Mouse (Mus musculus): ENCODE results near the gene Jmjd6. TPM values are rescaled to one million over a fixed set of nuclear protein-coding genes. Genes with fewer than 3 reads are reported as not detected.

The Jmjd6 gene
- total RNA-seq, 4 experiments from 2014 or later: 17.7 to 27.2 (median 21.4) TPM

DNA sequence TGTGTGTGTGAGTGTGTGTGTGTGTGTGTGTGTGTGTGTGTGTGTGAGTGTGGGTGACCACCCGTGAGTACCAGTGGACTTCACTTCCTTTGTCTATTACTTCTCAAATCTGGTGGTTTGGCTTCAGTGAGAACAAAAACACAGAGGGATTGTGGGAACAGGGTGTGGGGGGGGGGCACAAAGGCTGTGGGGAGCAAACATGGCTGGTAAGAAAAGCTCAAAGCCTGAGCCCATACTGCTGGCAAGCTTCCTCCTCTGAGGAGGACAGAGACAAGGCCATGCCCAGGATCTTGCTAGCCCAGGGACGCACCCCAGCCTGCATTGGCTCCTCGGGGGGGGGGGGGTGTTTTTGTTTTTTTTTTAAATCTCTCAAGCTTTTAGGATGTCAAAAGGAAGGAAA is 35.7 kb downstream of the Jmjd6 start:
- DNase-seq (ENCODE audit: low spot score in 2 of 2): no peak

DNA sequence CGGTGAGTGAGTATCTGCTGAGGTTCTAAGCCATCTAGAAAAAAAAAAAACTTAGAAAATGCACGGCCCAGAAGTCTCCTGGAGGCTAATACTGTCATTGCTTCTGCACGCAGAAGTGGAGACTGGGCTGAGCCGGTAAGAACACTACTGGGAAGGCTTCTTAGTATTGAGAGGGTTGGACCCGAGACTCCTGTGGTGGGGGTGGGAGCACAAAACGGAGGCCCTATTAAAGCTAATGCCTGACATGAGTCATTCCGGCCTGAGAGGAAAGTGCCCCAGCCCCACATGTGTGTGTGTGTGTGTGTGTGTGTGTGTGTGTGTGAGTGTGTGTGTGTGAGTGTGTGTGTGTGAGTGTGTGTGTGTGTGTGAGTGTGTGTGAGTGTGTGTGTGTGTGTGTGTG is 36.1 kb downstream of the Jmjd6 start:
- DNase-seq (ENCODE audit: low spot score in 2 of 2): no peak

DNA sequence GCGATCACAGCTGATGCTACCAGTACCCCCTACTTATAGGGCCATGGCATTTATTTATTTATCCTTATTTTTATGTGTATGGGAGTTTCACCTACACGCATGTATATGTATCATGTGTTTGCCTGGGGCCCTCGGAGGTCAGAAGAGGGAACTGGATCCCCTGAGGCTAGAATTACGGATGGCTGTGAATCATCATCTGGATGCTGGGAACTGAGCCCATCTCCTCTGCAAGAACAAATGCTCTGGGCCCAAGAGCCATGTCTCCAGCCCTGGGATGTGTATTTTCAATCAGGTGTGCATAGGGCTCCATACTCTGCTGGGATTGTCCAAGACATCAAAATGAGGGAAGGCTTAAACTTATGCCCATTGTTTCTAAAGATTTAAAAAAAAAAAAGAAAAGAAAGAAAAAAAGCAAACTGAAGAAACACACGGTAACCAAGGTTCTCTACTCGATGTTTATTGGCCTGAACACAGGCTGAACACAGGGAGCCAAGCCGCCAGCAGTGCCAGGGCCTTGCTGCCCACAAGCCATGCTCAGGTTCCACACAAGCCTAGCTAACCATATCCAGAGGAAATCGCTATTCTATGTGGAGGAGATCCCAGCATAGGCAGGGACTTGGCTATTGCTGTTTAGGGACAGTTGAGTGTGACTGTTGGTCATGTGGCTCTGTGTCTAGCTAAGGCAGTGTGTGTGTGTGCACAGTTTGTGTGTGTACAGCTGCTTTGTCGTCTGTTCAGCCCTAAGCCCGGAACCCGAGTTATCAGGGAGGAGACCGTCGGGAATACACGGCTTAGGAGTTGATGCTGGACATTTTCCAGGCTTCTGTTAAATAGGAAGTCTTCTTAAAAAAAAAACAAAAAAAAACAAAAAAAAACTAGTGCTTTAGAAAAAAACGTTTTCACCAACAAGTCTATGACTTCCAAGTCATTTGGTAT is 36.8 kb downstream of the Jmjd6 start:
- no peak for DNase-seq (ENCODE audit: low spot score in 2 of 2)

DNA sequence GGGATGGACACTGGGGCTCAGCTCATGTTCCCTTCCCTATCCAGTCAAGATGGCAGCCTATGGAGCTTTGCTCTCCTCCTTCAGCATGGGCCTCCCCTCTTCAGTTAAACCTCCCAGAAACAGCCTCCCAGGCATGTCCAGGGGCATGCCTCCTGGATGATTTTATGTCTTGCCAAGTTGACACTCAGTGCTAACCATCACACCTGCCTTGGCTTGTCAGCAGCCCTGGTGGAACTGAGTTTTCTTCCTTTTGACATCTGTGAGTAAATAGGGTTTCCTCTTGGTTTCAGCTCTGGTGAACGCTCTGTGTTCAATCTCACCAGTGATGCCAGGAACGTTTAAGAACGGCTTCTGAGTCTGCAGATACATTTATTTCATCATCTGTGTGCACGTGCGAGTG is 40.5 kb downstream of the Jmjd6 start:
- no peak for DNase-seq (ENCODE audit: low spot score in 2 of 2)

DNA sequence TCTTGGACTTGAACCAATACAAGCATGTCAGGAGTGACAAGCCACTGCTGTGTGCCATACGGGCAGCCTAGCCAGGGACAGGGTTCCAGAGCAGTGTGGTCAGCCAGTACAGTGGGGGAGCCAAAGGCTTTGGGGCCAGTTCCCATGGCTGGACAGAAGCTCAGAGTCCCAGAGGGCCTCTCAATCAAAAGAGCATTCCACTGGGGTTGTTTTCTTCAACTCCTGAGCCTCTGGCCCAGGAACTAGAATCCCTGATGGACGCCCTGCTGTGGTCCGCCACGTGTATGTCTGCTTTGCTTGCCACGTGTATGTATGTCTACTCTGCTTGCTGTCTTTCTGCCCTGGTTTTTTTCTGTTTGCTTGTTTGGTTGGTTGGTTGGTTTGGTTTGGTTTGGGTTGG is 42.1 kb downstream of the Jmjd6 start:
- DNase-seq (ENCODE audit: low spot score in 2 of 2): no peak

DNA sequence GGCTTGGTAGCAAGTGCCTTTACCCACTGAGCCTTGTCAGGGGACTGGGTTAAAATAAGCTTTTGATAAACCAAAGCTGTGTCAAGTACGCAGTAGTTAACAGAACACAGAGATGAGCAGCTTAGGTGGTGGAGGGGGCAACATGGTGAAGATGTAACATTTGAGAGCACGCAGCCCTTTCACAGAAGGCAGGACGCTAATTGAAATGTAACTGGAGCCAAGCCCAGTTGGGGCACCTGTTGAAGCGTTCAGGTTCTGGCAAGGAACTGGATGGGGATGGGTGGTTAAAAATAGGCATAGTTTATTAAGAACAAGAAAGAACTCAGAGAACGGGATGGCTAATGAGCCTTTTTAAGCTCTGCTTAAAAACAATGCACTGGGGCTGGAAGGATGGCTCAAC is 43.9 kb downstream of the Jmjd6 start:
- no peak for DNase-seq (ENCODE audit: low spot score in 2 of 2)

Other genes with a start within 250 kb of the Jmjd6 start
- 10 to 100 TPM; 10.6 to 19.9 (median 11.2) TPM for gene Rhbdf2, start 216.4 kb downstream of the Jmjd6 start, total RNA-seq (2022)
- under 1 TPM in 2 of 4 experiments, not detected in 2; 0.29 to 0.51 TPM for gene Prcd, start 189.9 kb downstream of the Jmjd6 start, total RNA-seq (2022)
- 10 to 100 TPM in 2 of 4 experiments, 1 to 10 TPM in 2; 6.4 to 14.4 (median 10.1) TPM for gene Cygb, start 189.1 kb downstream of the Jmjd6 start, total RNA-seq (2022)
- gene St6galnac1, start 67.9 kb downstream of the Jmjd6 start, total RNA-seq (2022): not detected
- 1 to 10 TPM; 5.4 to 9.4 (median 8.1) TPM for gene Mxra7, start 15.4 kb downstream of the Jmjd6 start, total RNA-seq (2022)
- gene Mettl23, start 171 bp downstream of the Jmjd6 start, total RNA-seq (2022): 10 to 100 TPM; 44.9 to 48.8 (median 45.4) TPM
- gene Mfsd11, start 9.0 kb upstream of the Jmjd6 start, total RNA-seq (2022): 10 to 100 TPM; 21.7 to 23.9 (median 22.7) TPM
- gene Srsf2, start 9.6 kb upstream of the Jmjd6 start, total RNA-seq (2022): 10 to 100 TPM; 63.8 to 81.3 (median 70.7) TPM
- gene Mgat5b, start 75.4 kb upstream of the Jmjd6 start, total RNA-seq (2022): not detected

Data from gastrocnemius, adult 8-10 months (tissue).